Mouse (Mus musculus) embryo, embryonic 10 days (tissue): ENCODE measurements around the gene Cdh23.
"Not testable (repeated sequence)": the region's sequence is repeated elsewhere in the genome, so short reads cannot be mapped to it uniquely, and the experiment has no call there.

Experiments used
- DNase-seq: peaks from one replicate; pipeline ENCODE4 v3.0.0-alpha.2; 2015; ENCODE audit warnings: low spot score

Cdh23 gene

DNA sequence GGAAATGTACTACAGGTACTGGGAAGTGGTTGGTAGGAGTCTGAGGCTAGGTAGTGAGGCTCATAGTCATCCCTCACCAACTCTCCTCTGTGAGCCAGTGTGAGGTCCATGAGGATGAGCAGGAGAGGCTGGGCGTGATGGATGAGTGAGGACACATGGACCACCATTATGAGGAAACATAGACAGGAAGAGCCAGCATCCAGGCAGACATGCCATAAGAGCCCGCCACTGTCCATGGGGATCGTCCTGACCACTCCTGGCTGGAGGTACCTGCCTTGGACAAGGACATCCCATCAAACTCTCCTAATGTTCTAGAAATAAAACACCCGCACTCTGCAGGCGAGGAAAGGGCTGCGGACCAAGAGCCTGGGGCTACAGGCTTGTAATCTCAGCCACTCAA, at the start of gene Cdh23:
TSS of gene Cdh23 (minus strand) at position 101 of the 400 bp plus-strand sequence.
- no peak for DNase-seq

DNA sequence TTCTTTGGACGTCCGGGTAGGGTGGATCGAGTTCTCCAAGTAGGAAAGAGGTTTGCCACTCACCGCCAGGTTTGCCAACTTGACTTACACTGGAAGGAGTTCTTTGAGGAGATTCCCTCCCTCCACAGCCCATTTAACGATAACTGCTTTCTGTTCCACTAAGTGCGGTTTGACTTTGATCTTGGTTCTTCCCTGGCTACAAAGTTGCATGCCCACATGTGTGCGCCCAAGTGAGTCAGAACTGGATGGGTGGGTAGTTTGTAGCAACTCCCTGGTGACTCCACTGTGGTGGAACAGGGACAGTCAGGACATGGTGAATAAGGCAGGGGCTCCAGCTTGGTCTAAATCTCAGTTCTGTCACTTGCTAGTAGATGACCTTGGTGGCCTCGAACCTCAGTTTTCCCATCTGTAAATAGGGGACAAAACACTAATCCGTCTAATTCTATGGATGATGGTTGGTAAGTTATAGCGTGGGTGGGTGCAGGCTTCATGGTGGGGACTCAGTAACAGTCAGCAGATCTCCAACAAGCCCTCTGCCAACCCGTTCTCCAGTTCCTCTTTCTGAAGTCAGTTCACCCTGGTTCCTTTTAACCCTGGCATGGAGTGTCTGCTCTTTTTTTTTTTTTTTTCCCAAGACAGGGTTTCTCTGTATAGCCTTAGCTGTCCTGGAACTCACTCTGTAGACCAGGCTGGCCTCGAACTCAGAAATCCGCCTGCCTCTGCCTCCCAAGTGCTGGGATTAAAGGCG, 48.4 kb upstream of the Cdh23 start:
- DNase-seq = no peak

DNA sequence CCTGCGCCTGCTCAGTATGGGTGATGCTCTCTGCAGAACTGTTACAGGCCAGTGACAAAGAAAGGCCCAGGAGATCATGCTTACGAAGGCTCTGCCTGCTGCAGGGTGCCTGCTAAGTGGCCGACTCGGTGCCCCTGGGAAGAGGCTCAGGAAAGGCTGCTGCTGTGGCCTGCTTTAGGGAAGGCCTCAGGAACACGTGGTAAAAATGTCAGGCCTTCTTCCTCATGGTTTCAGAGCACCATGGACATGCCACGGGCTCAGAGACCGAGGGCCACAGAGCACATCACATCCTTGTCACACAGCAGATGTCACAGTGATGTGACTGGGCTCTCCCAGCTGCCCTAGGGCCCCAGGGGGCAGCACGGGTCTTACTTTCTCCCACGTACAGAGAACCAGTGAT, 47.4 kb upstream of the Cdh23 start:
- no peak for DNase-seq

DNA sequence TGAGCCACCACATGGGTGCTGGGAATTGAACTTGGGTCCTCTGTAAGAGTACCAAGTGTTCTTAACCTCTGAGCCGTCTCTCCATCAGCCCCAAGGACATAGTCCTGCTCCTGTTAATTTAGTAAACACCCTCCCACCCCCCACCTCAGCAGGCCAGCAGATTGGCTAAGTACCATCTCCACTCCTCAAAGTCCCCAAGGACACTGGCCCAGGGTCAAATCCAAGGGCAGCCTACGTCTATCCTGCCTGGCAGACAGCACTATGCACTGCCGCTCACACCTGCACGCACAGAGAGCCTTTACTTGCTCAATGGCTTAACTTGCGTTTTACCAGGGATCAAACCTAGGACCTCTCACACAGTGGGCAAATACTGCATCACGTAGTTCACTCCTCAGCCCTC, 46.7 kb upstream of the Cdh23 start:
- no peak for DNase-seq

DNA sequence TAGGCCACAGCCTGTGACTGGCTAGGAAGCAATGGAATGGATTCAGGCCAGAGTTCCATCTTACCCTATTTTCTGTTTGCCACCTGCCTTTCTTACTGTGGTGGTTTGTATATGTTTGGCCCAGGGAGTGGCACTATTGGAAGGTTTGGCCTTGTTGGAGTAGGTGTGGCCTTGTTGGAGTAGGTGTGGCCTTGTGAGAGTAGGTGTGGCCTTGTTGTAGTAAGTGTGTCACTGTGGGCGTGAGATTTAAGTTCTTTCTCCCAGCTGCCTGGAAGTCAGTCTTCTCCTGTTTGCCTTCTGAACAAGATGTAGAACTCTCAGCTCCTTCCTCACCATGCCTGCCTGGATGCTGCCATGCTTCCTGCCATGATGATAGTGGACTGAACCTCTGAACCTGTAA, 46.0 kb upstream of the Cdh23 start:
- not testable (repeated sequence) for DNase-seq

DNA sequence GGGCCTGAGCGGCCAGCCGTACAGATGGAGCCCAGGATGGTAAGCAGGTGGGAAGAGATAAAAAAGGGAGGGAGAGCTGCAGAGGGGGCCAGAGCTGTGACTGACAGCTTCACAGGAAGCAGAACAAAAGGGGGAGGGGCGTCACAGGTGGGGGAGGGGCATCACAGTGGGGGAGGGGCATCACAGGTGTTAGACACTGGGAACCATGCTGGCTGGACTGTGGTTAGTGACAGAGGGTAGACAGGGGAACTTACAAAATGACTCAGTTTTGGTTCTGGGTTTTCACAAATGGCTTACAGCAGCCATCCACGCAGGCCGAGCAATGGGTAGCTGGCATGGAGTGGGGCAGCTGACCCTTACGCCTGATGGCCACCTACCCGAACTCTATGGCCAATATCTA, 45.1 kb upstream of the Cdh23 start:
- no peak for DNase-seq

DNA sequence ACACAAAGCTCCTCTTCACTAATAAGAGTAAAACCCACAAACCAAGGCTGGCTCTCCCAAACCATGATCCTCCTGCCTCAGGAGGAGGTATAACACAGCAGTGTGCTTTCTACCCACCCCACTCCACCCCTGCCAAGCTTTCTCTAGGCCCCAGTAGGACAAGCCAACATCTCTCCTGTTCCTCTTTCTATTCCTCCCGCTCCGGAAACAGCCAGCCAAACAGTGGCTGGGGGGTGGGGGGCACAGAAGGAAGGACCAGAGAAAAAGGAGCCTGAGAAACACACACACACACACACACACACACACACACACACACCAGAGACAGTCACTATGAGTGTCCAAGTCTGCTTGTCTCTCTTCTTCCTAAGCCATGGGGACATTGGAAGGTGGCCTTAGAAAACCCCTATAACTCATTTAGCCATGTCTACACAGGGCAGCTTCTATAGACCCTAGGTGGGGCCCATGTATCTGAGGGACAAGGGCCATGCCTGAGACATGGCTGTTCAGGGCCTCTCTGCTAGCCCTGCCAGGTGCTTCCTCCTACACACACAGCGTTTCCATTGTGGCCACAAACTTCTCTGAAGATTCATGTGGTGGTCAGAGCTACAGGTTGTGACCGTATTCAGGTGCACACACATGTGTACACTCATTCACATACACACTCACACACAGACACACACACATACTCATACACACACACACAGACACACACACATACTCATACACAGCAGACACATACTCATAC, 43.5 kb upstream of the Cdh23 start:
- no peak for DNase-seq

DNA sequence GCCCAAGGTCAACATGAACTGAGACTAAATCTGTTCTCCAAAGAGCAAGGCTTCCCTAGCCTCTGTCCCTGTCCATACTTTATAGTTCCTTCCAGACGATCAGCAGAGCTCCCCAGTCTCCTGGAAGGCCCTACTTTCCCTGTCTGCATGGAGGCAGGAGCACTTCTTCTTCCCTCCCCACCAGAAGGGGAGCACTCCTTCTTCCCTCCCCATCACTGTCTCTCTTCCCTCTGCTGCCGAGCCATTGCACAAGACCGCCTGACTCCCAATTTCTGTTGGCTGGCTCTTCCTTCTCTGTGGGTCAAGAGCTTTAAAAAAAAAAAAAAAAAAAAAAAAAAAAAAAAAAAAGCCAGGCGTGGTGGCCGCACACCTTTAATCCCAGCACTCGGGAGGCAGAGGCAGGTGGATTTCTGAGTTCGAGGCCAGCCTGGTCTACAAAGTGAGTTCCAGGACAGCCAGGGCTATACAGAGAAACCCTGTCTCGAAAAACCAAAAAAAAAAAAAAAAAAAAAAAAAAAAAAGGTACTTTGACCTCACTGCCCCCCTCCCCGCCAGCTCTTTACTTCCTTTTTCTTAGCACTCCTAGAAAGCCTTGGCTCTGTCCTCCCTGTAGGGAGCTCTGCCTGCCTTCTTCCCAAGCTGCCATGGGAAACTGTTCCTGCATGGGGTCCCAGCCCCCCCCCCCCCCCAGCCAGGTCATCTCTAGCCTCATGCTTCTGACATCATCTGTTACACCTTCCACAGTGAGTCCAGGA, 41.8 kb upstream of the Cdh23 start:
- no peak for DNase-seq

DNA sequence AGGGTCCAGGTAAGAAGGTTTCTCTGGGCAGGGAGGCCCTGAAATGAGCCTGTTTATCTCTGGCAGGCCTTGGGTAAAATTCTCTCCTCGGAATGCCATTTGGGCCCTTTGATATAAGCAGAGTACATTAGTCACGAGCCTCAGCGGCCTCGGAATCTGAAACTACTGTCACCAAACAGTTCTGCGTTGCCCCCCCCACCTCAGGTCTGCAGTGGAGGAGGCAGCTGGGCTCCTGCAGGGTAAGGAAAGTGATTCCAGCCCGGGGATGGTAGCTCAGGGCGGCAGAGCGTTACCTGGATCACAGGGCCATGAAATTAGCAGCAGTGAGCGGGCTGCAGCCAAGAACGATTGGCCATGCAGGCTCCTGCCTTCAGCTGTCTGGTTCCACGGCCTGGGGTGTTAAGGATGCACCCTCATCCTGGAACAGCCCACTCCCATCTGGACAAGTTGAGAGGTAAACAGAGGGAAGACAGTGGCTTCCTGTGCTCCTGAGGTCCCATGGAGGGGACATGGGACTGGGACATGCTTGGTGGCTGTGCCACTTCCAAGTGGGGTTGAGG, 41.0 kb upstream of the Cdh23 start:
- DNase-seq = no peak

DNA sequence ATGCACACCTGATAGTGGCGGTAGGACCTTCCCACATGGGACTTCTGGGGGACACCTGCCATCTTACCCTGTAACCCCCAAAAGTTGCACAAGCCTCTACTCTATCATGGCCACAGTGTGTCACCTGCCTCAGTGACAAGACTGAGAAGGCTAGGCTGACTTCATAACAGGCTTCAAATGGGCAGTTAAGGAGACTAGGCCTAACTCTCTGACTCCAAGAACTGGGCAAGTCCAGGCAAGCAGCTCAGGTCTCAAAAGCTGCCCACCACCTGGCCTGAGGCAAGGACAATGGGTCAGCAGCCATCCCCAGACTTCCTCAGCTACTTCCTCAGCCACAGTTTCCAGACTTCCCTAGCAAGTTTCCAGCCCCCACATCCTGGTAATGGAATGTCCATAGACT, 39.4 kb upstream of the Cdh23 start:
- no peak for DNase-seq

DNA sequence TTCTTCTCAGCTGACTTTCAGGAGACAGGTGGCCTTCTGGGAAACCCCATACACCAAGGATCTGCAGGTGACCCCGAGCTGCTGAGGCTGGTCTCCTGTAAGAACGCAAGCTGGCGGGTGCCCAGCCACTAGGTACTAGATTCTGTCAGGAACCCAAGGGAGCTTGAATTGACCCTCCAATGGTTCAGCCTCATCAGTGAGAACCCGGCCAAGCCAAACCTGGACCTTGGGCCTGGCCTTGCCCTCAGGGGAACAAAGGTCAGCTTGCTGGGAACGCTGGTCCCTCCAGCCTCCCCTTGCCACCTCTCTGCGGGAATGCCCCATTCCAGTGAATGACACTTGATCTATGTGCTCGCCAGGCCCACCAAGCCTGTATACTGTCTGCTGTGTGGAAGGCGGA, 37.2 kb upstream of the Cdh23 start:
- no peak for DNase-seq

DNA sequence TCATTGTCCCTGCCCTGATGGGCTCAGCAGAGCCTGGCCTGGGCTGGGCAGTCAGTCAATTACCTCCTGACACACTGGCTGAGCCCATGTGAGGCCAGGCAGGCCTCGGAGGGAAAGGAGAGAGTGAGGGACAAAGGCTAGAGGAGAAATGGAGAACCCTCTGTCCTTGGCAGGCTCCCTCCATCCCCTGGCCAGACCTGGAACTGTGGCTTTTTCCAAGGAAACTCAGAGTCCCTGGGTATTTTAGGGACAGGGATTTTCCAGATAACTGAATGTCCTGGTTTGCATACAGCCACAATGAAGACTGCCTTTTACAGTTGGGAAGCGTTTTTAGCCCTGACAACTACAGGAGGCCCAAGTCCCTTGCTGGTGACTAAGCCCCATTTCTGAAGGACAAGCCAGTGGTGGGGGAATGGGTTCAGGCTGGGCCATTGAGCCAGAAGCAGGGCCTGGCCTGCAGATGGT, 36.1 kb upstream of the Cdh23 start:
- no peak for DNase-seq

DNA sequence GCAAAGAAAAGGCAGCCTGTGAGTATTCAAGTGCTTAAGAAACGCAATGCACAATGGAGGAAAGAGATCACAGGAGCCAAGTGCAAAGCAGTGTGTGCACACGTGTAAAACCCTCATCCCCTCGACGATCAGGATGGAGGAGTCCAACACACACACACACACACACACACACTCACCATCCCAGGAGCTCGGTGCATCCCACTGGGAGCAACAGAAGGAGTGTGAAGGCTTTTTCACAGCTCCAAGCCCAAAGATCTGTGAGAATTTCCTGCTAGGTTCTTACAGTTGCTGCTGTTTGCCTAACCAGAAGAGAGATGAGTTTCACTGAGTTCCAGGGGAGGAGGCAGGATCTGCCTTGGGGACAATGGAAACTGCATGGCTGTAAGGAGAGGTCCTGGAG, 35.5 kb upstream of the Cdh23 start:
- no peak for DNase-seq

DNA sequence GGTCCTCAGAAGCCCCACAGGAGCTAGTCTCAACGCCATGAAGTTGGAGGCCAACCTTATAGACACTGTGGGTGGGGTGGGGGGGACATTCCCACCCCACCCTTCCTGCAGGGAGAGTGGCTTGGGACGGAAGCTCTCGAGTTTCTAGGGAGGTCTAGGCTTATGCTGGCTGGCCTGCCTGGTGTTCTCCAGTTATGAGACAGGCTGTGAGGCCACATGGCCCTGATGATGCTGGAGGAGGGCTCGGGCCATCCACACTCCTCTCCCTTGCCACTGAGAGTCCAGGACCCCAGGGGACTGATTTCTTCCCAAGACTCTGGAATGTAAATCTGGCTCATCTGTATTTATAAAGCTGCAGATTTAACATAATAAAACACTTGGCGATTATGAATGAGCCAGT, 31.0 kb upstream of the Cdh23 start:
- no peak for DNase-seq

DNA sequence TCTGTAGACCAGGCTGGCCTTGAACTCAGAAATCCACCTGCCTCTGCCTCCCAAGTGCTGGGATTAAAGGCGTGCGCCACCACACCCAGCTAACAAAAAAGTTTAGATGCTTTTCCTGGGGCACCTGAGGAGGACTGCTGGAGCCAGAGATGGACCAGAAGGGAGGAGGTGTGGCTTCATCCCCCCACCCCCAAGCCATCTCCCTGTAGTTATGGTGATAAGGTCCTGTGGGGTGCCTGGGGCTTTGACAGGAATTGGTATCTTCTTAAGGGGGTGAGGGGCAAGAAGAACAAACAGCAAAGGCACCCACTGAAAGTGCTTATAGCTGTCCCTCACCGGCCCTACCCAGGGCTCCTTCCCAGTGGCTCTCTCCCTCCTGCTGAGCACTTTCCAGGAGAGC, 30.6 kb upstream of the Cdh23 start:
- DNase-seq = no peak

DNA sequence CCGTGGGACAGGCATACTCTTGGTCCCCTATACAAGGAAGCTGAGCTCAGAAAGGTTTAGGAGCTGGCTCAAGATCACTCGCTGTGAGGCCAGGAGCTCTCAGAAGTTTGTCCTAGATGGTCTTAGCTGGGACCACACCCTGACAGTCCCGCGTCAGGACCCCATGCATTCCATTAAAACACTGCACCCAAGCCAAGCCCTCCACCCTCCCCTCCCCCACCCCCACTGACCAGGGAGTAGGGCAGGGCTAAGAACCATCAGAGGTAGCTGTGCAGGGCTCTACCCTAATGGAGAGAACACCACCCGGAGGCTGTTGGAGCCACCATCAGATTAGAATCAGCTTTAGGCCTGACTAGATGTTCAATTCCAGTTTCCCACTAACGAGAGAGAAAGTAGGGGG, 28.2 kb upstream of the Cdh23 start:
- DNase-seq = no peak

DNA sequence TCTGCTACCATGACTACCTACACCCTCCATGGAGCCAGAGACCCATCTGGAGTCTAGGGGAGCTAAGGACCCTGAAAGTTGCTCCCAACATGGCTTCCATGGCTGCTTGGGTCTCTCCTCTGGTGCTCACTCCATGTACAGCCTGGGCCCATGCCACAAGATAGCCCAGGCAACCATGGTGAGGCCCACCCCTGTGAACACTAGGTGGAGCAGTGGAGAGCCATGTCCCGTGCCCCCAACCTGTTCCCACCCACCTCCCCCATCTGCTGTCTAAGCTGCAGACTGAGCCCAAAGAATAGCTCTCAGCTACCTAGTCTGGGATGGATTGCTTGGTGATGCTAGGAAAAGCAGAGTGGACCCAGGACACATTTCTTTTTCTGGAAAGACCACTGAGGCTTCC, 27.1 kb upstream of the Cdh23 start:
- DNase-seq = no peak

DNA sequence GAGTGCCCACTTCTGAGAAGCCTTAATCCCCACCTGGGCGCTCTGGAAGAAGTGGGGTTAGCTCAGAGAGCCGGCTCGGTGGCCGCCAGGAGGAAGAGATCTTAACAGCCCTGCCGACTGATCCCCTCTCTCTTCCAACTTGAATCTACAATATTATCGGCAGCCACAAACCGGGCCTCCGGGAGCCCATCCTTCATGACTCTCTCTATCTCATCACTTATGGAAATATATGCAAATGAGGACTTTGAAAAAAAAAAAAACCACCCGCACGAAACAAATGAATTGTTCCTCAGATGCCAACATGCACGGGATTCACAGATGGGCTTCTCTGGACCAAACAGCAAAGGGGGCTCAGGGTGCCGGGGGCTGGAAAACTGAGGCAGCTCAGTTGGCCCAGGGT, 25.4 kb upstream of the Cdh23 start:
- no peak for DNase-seq

DNA sequence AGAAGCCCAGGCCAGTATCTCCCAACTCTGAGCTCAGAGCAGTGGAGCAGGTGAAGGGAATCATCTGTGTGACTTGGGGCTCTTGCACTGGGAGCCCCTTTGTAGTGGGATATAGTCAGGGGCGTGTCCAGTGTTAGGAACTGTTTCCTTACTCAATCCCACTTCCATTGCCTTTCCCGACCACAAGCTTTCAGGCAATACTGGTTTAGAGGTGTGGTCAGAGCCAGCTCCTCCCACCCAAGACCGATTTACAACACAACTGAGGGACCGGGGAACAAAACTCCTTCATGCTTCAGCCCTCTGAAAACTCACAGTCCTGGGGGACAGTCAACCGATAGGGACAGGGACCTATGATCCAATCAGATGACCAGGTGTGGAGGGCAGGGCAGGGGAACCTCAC, 24.2 kb upstream of the Cdh23 start:
- no peak for DNase-seq

DNA sequence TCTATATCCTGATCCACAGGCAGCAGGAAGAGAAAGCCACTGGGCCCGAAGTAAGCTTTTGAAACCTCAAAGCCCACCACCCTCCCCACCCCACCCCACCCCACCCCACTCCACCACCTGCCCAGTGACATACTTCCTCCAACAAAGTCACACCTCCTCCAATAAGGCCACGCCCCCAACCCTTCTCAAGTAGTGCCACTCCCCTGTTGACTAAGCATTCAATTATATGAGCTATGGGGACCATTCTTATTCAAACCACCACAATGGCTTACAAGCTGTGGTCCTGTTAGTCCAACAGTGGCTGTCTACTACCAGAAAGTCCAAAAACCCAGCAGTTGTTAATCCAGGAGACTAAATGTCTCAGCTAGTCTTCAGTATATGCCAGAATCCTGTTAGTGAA, 22.2 kb upstream of the Cdh23 start:
- no peak for DNase-seq

DNA sequence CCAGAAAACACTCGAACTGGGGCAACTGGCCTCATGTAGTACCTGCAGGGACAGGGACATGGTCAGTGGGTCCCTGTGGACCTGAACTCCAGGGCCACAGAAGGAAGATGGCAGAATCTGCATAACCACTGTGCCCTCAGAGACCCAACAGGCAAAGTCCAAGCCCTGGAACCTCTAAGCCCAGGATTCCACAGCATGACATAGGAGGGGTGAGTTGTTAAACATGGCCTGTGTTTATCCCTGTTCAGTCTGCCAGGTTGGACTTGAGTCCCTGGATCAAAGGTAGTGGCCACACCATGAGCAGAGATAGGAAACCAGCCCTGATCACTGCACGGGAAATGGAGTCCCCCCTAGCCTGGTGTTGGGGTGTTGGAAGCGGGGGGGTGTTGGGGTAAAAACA, 20.2 kb upstream of the Cdh23 start:
- DNase-seq = no peak

DNA sequence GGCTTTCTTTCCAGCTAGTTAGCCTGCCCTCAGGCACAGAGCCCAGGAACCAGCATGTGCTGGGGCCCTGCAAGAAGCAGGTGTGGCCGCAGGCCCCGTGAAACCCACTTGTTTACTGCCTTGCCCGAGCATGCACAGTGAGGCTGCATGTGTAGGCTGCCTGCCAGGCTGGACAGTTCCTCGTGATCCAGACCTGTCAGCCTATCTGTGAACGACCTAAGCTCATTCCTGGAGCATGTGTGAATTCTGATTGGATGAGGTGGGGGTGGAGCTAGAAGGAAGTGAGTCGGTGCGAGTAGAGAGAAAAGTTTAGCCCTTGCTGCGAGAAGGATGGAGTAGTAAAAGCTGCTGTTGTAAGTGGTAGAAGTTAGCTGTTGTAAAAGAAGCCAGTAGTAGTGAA, 16.0 kb upstream of the Cdh23 start:
- DNase-seq = not testable (repeated sequence)

DNA sequence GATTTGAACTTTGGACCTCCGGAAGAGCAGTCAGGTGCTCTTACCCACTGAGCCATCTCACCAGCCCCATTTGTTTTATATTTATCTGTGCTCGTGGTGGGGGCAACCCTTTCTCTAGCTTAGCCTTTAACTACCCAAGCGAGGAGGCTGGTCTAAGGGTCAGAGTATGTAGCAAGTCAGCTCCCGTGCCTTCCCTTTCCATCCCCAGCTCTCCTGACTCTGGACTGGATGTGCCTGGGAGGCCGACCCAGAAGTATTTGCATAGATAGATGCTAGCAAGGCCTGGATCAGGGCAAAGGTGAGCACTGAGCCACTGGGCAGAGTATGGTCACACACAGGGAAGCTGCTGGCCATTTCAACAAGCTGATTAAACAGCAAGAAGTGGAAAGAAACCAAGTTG, 12.5 kb upstream of the Cdh23 start:
- DNase-seq = no peak
